Mouse (Mus musculus): ENCODE measurements at regions not wholly inside any gene's neighbourhood (a gene's known extent, or its start where the extent isn't known, plus 50 kb on each side); places are given as distances from the start of the nearest gene placed in this dataset.

DNA sequence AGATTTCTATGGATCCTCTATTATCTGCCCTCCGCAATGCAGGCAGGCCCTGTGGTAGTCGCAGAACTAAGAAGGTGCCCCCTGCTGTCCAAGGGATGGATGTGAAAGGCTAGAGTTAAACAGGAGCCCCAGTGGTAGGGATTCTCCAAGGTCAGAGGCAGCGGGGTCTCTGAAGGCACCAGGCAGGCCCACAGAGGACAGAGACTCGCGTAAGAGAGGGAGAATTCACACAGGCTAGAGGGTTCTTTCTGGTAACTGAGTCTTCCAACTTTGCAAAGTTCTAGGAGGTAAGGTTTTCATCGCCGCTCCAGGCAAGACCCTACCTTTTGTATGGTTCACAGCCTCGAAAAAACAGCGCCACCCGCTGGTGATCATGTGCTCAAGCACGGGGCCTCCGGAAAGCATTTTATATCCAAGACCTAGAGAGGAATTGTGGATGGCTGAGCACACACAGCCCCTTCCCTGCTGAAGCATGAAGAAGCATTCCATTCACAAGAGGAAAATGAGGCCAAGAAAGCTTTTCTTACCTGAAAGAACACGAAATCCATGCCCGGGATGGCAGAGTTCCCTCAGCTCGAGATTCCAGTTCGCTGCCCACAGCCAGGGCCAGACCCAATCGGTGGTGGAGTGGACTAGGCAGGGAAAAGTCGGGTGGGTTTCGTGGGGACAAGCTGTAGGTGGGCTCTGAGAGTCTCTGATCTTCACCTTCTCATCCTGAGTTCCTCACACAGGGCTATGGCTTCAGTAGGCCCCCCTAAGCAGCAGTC is 102.6 kb upstream of the Csf3r start:
- peak; percentile 4; the same call in 1 of the 2 replicates for TF ChIP-seq CTCF (IDR thresholded peaks at IDR 0.05; ENCODE audit: extremely low read depth, insufficient read length, insufficient replicate concordance, low read depth, low read length)
- no peak for TF ChIP-seq POLR2A (IDR thresholded peaks at IDR 0.05; ENCODE audit: low read depth, low read length)

Data from small intestine, adult 2 months (tissue).